Mouse (Mus musculus): ENCODE measurements around the gene Sema3c. TPM values are rescaled to one million over a fixed set of nuclear protein-coding genes. Genes with fewer than 3 reads are reported as not detected.

The Sema3c gene
- 15.2 TPM for polyA plus RNA-seq (2015; fragmentation: Illumina TruSeq; extraction: RNeasy Lipid Tissue Mini Kit (QIAGEN cat#74804); ENCODE audit: low read depth, low replicate concordance)

DNA sequence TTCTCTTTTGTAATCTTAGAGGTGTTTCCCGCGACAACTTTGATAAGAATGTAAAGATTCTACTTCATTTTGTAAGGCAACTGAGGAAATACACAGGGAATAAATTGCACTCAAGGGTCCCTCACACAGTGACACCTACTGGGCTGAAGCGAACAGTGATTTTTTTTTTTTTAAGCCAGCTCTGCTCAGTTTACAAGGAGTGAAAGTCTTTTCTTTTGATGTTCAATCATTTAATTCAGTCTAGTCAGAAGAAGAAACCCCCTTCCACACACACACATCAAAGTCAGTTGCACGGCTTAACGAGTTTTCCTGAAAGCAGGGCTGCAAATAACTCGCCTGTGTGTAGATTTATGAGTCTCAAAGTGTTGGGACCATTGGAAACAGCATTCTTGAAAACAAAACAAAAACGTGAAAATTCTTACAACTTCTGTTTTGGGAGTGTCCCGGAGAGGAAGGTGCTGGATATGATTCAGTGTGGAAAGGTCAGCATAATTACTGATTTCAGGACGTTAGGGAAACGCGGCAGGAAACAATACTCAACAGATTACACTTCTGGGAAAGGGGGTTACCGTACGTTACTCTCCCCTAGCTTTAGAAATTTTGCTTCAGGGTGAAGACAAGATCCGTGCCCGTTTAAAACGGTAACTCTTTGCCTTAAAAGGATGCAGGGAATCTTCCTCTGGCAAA, at the start of gene Sema3c:
TSS of gene Sema3c (plus strand) at position 588 of the 687 bp plus-strand sequence.

Other genes starting within 250 kb of the Sema3c start
- not detected for gene Speer4f2, start 201.1 kb upstream of the Sema3c start, polyA plus RNA-seq (2015; fragmentation: Illumina TruSeq; extraction: RNeasy Lipid Tissue Mini Kit (QIAGEN cat#74804); ENCODE audit: low read depth, low replicate concordance)
- gene Speer4f1, start 98.2 kb upstream of the Sema3c start, polyA plus RNA-seq (2015; fragmentation: Illumina TruSeq; extraction: RNeasy Lipid Tissue Mini Kit (QIAGEN cat#74804); ENCODE audit: low read depth, low replicate concordance) = not detected

Data from brain, adult 10 weeks (tissue).